Mouse (Mus musculus) stomach, embryonic 15.5 days (tissue): ENCODE measurements at regions not wholly inside any gene's neighbourhood (a gene's known extent, or its start where the extent isn't known, plus 50 kb on each side); places are given as distances from the start of the nearest gene placed in this dataset.

Experiments used
- ATAC-seq: fragments of 200-750 bp; cut with Nextera tagmentation; 2 replicates; pipeline ENCODE4 v1.8.0; 2017; ENCODE audit warnings: low read depth, moderate number of reproducible peaks, moderate TSS enrichment; ENCODE audit not compliant: insufficient read depth, low FRiP score
- H3K27ac ChIP-seq: fragments of 300-500 bp; sonication (generic); 2 replicates; pipeline ENCODE4 v1.5.1; 2015; ENCODE audit warnings: mild to moderate bottlenecking, inconsistent platforms
- H3K27me3 ChIP-seq: fragments of 300-500 bp; sonication (generic); replicated peaks from 2 replicates; pipeline ENCODE4 v1.6.1; 2015; ENCODE audit warnings: inconsistent platforms
- H3K36me3 ChIP-seq: fragments of 300-500 bp; sonication (generic); 2 replicates; pipeline ENCODE4 v1.6.1; 2015; ENCODE audit warnings: inconsistent platforms
- H3K4me1 ChIP-seq: fragments of 300-500 bp; sonication (generic); 2 replicates; pipeline ENCODE4 v1.6.1; 2015; ENCODE audit warnings: inconsistent platforms
- H3K4me2 ChIP-seq: fragments of 300-500 bp; sonication (generic); 2 replicates; pipeline ENCODE4 v1.6.1; 2015; ENCODE audit warnings: mild to moderate bottlenecking, inconsistent platforms
- H3K4me3 ChIP-seq: fragments of 300-500 bp; sonication (generic); replicated peaks from 2 replicates; pipeline ENCODE4 v1.5.1; 2015; ENCODE audit warnings: inconsistent platforms
- H3K9ac ChIP-seq: fragments of 300-500 bp; sonication (generic); 2 replicates; pipeline ENCODE4 v1.6.1; 2015; ENCODE audit warnings: inconsistent platforms
- H3K9me3 ChIP-seq: fragments of 300-500 bp; sonication (generic); 2 replicates; pipeline ENCODE4 v1.6.1; 2016; ENCODE audit warnings: inconsistent platforms
- WGBS: fragments of 180-500 bp; shearing (Covaris S2); methylation state at CpG from one replicate; pipeline ENCODE4 v1.1.7; 2015; 5-methylcytosine and 5-hydroxymethylcytosine counted together

DNA sequence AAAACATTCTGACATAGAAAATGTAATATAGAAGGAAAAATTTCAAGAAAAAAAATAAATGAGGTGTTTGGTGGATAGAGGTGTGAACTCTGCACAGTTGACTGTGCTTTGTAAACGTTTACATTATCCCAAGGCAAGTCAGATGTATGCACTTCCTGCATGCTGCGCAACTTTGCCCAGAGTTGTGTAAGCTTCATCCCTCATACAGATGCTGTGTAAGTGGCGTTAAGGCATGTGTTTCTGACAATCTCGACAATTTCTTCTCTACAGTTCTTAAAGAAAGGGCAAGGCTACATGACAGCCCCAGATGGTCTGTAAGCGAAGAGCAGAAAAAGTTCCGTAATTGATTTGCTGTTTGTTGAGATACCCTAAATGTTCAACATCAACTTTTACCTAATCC, 476.6 kb upstream of the Pitx2 start:
- Histone ChIP-seq H3K4me2 (no peak overlapping the region), H3K27ac (no peak overlapping the region), H3K4me1 (no peaks in the 10 kb centered on the region), H3K36me3 (no peaks in the 10 kb centered on the region), H3K4me3 (no peak overlapping the region), H3K9me3 (no peaks in the 10 kb centered on the region), H3K9ac (no peak overlapping the region), H3K27me3 (no peaks in the 10 kb centered on the region)
- WGBS: 43% methylated on average over 6 of the region's 6 CpGs
- ATAC-seq: no peak

DNA sequence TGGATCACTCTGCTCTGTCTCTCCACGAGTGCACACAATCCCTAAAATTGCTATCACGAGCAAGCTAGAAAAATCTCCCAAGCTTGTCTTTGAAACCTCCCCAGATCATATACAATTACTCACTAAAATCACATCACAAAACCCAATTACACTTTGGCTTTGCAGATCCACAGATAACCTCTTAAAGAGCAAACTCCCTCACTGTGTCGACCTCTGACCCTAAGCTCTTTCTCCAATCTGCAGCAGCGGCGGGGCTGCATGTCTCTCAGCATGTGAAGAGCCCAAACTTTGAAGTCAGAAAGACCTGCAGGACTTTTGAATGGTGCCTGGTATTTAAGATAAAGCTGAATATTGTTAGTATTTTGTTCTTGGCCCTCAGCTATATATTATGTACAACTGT, 479.4 kb upstream of the Pitx2 start:
- Histone ChIP-seq H3K9me3 (no peaks in the 10 kb centered on the region), H3K9ac (no peak overlapping the region), H3K4me3 (no peak overlapping the region), H3K4me2 (no peak overlapping the region), H3K27ac (no peak overlapping the region), H3K4me1 (no peaks in the 10 kb centered on the region), H3K36me3 (no peaks in the 10 kb centered on the region), H3K27me3 (no peaks in the 10 kb centered on the region)
- ATAC-seq: no peak
- 53% methylated on average over 5 of the region's 5 CpGs for WGBS

DNA sequence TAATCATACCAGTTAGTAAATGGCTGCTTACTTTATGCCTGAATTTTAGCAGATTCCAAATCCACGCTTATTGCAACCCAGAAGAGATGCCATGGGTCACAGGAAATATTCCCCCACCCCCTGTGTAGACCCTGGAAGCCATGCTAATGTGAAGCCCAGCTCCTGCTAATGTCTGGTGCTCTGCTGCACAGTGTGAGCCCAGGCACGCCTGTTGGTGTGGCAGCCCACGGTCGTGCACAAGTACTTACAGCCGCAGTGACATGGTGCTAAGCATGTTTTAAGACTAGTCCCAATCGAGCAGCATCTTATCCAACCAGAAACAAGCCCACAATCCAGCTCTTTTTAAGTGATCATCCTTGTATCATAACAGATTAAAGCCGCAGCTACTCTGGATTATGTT, 480.5 kb upstream of the Pitx2 start:
- Histone ChIP-seq H3K4me1 (no peaks in the 10 kb centered on the region), H3K36me3 (no peaks in the 10 kb centered on the region), H3K27ac (no peak overlapping the region), H3K27me3 (no peaks in the 10 kb centered on the region), H3K9ac (no peak overlapping the region), H3K9me3 (no peaks in the 10 kb centered on the region), H3K4me3 (no peak overlapping the region), H3K4me2 (no peak overlapping the region)
- no peak for ATAC-seq
- WGBS: 78% methylated on average over 7 of the region's 7 CpGs

DNA sequence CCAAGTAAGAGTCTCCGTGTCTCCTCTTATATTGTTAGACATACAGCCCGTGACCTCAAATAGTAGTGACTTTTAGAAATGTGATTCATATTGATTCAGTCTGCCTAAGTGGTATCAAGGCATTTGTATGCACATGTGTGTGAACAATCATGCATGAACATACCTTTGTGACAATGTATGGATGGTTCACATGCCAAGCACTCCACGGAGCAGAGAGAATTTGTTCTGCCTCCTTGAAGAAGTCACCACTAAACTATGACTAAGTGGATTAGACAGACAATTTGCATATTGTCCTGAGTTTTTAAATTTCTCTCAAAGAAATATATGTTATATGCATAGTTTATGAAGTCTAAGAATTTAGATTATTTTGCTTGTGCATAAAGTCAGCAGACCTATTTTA, 492.4 kb upstream of the Pitx2 start:
- H3K4me2 ChIP-seq: no peak overlapping the region
- no peaks in the 10 kb centered on the region for H3K4me1 ChIP-seq
- ATAC-seq: no peak
- no peak overlapping the region for H3K27ac ChIP-seq
- no peaks in the 10 kb centered on the region for H3K36me3 ChIP-seq
- H3K27me3 ChIP-seq: no peaks in the 10 kb centered on the region
- no peaks in the 10 kb centered on the region for H3K9me3 ChIP-seq
- H3K9ac ChIP-seq: no peak overlapping the region
- WGBS: 90% methylated on average over 3 of the region's 3 CpGs
- no peak overlapping the region for H3K4me3 ChIP-seq

DNA sequence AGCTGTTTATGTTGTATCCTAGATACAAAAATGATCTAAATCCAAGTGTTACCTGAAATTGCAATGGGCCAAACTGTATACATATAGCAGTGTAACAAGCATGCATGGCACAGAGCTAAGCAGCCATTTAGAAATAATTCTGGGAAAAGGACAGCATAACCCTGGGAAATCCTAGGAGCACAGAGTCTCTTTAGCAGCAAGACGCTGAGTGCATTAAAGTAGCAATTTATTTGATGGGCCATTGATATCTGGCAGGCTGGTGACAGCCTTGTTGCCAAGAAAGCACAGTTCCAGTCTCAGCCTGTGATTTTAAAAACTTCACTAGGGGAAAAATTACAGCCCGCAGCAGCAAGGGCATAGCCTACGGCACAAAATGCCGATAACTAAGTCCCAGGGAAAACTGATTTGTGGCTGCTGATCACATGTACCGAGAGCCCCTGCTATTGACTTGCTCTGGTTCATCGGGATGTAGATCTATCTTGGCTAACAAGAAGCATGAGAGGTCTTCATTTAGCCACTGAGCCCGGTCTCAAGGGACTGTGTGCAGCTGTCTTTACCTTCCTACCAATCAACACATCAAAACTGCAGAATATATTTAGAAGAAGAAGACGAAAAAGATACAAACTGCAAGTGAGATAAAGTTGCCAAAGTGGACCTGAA, 531.1 kb upstream of the Pitx2 start:
- no peak for ATAC-seq
- Histone ChIP-seq H3K9ac (no peak overlapping the region), H3K36me3 (no peaks in the 10 kb centered on the region), H3K27me3 (no peaks in the 10 kb centered on the region), H3K9me3 (no peaks in the 10 kb centered on the region), H3K27ac (no peak overlapping the region), H3K4me2 (no peak overlapping the region), H3K4me1 (no peaks in the 10 kb centered on the region), H3K4me3 (no peak overlapping the region)
- 66% methylated on average over 8 of the region's 8 CpGs for WGBS

DNA sequence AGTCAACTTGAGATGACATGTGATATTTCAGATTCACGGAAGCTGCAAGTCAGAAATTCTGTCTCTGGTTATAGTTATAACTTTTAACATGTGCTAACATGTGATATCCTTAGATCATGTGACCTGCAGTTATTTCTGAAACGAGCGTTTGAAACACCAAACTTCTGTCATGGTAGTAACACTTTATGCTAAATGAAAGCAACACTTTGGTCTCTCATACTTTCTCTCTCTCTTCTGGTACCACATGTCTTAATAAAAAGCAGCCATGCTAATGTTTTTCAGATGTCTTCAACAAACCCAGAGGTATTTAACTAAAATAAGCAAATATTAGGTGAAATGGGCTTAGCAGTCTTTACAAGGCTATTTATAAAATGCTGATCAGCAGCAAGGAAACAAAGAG, 534.5 kb upstream of the Pitx2 start:
- Histone ChIP-seq H3K36me3 (no peaks in the 10 kb centered on the region), H3K27ac (no peak overlapping the region), H3K4me2 (no peak overlapping the region), H3K4me3 (no peak overlapping the region), H3K9me3 (no peaks in the 10 kb centered on the region), H3K4me1 (no peaks in the 10 kb centered on the region), H3K9ac (no peak overlapping the region), H3K27me3 (no peaks in the 10 kb centered on the region)
- WGBS: 69% methylated on average over 3 of the region's 3 CpGs
- ATAC-seq: no peak

DNA sequence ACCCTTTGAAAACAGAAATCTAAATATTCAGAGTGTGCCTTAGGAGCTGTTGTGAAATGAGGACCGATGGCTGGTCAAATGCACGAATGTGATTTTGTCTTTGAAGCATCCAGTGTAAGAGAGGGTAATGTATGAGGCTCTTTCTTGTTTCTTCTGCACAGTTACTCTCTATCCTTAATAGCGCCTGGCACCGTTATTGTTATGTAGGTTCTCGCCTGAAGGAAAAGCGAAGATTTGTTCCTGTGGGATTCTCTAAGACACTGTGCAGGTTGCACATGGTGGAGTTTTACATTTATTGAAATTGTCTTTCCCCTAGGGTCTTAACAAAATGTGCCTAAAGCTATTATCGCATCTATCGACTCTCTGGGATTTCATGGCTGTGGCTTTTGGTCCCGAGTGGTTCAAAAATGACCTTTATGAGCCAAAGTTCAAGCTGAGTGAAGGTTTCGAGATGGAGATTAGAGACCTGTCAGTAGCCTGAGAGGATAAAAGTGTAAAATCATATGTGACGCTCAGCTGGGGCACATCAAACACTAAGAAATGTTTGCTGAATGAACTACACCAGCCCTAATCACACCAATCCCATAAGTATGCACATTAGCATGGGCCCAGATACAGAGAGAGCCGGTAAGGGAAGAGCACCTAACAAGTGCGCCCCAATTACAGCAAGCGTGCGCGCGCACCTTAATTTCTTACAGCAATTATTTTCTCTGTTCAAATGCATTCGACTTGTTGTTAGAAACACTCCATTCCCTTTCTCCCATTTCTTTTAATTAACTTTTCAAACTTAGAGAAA, 562.5 kb upstream of the Pitx2 start:
- no peaks in the 10 kb centered on the region for H3K36me3 ChIP-seq
- no peak overlapping the region for H3K9ac ChIP-seq
- WGBS: 79% methylated on average over 18 of the region's 18 CpGs
- no peaks in the 10 kb centered on the region for H3K4me1 ChIP-seq
- no peak overlapping the region for H3K4me2 ChIP-seq
- no peak for ATAC-seq
- H3K9me3 ChIP-seq: no peaks in the 10 kb centered on the region
- H3K27ac ChIP-seq: no peak overlapping the region
- H3K27me3 ChIP-seq: no peaks in the 10 kb centered on the region
- H3K4me3 ChIP-seq: no peak overlapping the region

DNA sequence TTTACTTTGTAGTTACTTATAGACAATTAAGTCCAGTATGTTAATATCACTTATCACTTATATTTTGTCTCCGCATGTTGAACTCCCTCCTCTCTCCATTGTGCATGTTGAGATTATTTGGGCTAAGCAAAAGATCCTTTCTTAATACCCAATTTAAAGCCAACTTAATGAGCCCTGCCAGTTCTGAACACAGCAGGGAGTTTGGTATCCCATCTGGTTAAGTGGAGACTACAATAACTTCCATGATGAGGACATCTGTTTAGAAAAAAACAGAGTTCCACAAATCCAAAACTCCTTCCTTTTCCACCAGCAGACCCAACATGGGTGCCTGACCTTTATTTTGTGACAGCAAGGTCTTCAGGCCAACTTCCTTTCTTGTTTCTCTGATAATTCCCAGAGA, 572.0 kb upstream of the Pitx2 start:
- Histone ChIP-seq H3K27ac (no peak overlapping the region), H3K36me3 (no peaks in the 10 kb centered on the region), H3K9ac (no peak overlapping the region), H3K9me3 (no peaks in the 10 kb centered on the region), H3K4me2 (no peak overlapping the region), H3K27me3 (no peaks in the 10 kb centered on the region), H3K4me1 (no peaks in the 10 kb centered on the region), H3K4me3 (no peak overlapping the region)
- WGBS: 84% methylated on average over 1 of the region's 1 CpGs
- no peak for ATAC-seq

DNA sequence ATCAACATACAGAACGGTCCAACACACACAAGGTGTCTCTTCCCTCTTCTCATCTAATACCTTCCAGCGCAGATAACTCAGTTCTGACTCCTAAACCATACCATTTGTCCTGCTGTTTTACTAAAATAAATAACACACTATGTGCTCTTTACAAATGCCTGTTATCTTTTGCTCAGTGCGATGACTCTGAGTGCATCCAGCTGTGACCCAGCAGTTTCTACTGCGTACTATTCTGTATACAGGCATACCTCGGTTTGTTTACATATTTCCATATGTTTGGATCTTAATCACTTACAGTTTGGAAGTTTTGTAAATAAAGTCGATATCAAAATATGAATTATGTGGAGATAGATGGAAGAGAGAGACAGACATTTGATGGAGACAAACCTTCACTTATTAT, 583.0 kb upstream of the Pitx2 start:
- no peak overlapping the region for H3K27ac ChIP-seq
- H3K4me1 ChIP-seq: no peaks in the 10 kb centered on the region
- no peaks in the 10 kb centered on the region for H3K27me3 ChIP-seq
- no peak overlapping the region for H3K4me2 ChIP-seq
- no peak for ATAC-seq
- H3K9ac ChIP-seq: no peak overlapping the region
- H3K36me3 ChIP-seq: no peaks in the 10 kb centered on the region
- H3K9me3 ChIP-seq: no peaks in the 10 kb centered on the region
- WGBS: 52% methylated on average over 6 of the region's 6 CpGs
- no peak overlapping the region for H3K4me3 ChIP-seq

DNA sequence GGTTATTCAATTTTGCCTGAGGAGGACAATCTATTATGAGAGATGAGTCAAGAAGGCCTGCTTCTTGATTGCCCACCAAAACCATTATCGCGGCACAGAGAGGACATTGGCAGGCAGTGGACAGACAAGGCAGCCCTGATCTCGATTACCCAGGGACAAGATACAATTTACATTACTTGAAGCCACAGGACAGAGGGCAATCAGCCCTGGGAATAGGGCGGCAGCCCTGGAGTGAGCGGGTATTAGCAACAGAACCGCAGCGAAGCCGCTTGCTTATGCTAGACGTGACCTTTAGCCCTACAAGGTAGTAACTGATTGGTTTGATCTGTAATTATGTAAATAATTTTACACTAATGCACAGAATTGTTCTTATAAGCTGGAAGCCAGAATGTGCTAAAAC, 586.0 kb upstream of the Pitx2 start:
- no peak for ATAC-seq
- H3K9me3 ChIP-seq: no peaks in the 10 kb centered on the region
- no peak overlapping the region for H3K4me2 ChIP-seq
- H3K27me3 ChIP-seq: no peaks in the 10 kb centered on the region
- no peaks in the 10 kb centered on the region for H3K4me1 ChIP-seq
- no peak overlapping the region for H3K9ac ChIP-seq
- H3K4me3 ChIP-seq: no peak overlapping the region
- no peak overlapping the region for H3K27ac ChIP-seq
- WGBS: 68% methylated on average over 9 of the region's 9 CpGs
- no peaks in the 10 kb centered on the region for H3K36me3 ChIP-seq

DNA sequence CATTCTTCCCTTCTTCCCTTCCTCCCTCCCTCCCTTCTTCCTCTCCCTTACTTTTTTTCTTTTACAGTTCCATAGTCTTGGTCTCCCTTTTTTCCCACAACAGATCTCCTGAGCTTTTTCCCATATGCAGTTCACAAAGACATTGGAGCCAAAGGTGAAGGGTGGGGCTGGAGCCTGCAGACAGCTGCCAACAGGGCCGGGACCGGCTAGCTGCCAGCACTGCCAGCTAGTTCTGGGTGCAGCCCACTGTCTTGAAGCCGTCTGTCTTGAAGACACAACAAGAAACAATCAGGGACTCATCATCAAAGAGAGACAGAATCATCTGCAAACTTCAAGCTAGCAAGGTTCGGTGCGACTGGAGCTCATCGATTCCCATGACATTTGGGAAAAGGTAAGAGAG, 588.9 kb upstream of the Pitx2 start:
- Histone ChIP-seq H3K4me1 (no peaks in the 10 kb centered on the region), H3K9me3 (no peaks in the 10 kb centered on the region), H3K4me2 (no peak overlapping the region), H3K36me3 (no peaks in the 10 kb centered on the region), H3K4me3 (no peak overlapping the region), H3K9ac (no peak overlapping the region), H3K27me3 (no peaks in the 10 kb centered on the region), H3K27ac (no peak overlapping the region)
- no peak for ATAC-seq
- 85% methylated on average over 6 of the region's 6 CpGs for WGBS

DNA sequence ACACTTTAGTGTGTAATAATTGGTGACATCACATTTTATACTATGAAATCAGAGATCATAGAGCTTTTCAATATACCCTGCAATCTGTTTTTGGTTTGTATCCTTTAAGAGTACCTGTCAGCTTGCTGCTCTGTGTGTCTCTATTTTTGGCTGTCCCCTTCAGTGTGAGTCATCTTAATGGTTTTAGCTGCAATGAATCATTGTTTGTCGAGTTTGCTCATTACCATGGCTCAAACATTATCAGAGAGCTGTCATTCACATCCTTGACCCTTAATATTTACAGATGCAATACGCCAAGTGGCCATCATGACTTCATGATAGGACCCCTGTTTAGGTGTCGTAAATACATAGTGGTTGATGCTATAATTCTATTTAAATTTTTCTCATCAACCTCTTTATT, 591.0 kb upstream of the Pitx2 start:
- H3K36me3 ChIP-seq: no peaks in the 10 kb centered on the region
- WGBS: 59% methylated on average over 3 of the region's 3 CpGs

More for the DNA sequence above, 591.0 kb upstream of the Pitx2 start:
- Histone ChIP-seq H3K4me2 (no peak overlapping the region), H3K4me1 (no peaks in the 10 kb centered on the region), H3K4me3 (no peak overlapping the region), H3K27ac (no peak overlapping the region), H3K9ac (no peak overlapping the region), H3K27me3 (no peaks in the 10 kb centered on the region), H3K9me3 (no peaks in the 10 kb centered on the region)
- ATAC-seq: no peak
